Mouse (Mus musculus) gastrocnemius, adult 2 months (tissue): Measurements from ENCODE around the gene Tnnt3. TPM values are rescaled to one million over a fixed set of nuclear protein-coding genes. Genes with fewer than 3 reads are reported as not detected.
A peak's percentile ranks its signal among the peaks of the same experiment; 100 is the strongest.

ENCODE experiments used
- DNase-seq: peaks from one replicate; pipeline ENCODE4 v3.0.0; 2022
- H3K27ac ChIP-seq: fragments of 200-600 bp; 2 replicates; pipeline ENCODE4 v1.8.1; 2022; ENCODE audit warnings: mild to moderate bottlenecking
- H3K4me3 ChIP-seq: fragments of 200-600 bp; 2 replicates; pipeline ENCODE4 v1.8.1; 2022; ENCODE audit warnings: mild to moderate bottlenecking, moderate library complexity
- CTCF ChIP-seq: fragments of 200-600 bp; IDR thresholded peaks from 2 replicates; pipeline ENCODE4 v1.8.1; 2022; ENCODE audit warnings: antibody characterized with exemption, mild to moderate bottlenecking, moderate library complexity
- intact Hi-C: fragments of 180-260 bp; cut with DNase I; formaldehyde crosslinking; loops from one replicate; pipeline ENCODE4 v1.15.1; 2025
- total RNA-seq, 2 experiments: library from RNA; stranded (reverse); gene quantifications; 2 replicates each; pipeline ENCODE4 v1.2.3; 2021

The Tnnt3 gene
- total RNA-seq, 2 experiments from 2014 or later = 28,899 to 38,022 TPM

DNA sequence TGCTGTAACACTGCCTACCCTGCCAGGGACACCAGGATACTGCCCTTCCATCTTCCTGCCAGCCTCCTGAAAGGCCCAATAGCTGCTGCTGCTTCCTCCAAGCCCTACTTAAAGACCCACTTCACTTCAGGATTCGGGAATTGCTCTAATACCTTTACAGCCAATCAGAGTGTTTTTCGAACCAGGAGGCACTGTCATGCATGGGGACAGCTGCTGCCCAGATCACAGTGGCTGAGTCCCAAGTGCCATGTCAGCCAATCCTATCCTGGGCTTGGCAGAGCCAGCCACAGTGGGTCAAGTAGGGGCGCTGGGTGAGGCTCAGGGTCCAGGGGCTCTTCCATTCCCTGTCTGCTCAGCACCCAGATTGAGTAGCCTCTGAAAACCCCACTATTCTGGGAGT lies 2.5 kb upstream of the Tnnt3 start:
- intact Hi-C loops = loop anchor here (1.0 to 2.0 kb wide), 2 partner anchors 55 to 161 kb away; partner anchors contain the start of gene Tnni2
- TF ChIP-seq CTCF = no peak
- DNase-seq = peak; percentile 92
- peak overlapping the region; percentile 74 for H3K4me3 ChIP-seq
- peak overlapping the region; percentile 98 for H3K27ac ChIP-seq

DNA sequence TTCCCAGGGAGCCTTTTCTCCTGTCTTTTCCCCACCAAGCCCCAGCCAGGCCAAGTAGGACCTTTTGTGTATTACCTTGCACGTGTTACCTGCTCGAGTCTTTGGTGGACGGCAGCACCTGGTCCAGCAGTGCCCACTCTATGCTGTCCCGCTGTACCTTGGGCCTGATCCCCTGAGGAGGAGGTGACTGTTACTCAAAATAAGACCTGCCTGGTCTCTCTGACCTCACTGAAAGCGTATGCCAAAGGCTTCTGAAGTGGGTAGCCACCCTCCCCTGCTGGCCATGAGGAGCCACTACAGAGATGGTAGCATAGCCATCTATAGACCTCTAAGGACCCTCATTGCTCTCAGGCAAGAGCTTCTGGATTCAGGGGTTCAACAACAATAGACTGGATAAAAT lies 1.8 kb upstream of the Tnnt3 start:
- Histone ChIP-seq H3K27ac (peak overlapping the region; percentile 98), H3K4me3 (peak overlapping the region; percentile 74)
- peak; percentile 86 for TF ChIP-seq CTCF
- intact Hi-C loops = loop anchor here (1.0 to 2.0 kb wide), 2 partner anchors 55 to 162 kb away; partner anchors contain the start of gene Tnni2
- DNase-seq = peak; percentile 81

GRCm38 (mm10) chr7:142497775-142498174 lies 861 bp upstream of the Tnnt3 start:
- intact Hi-C loops = loop anchor here (2.0 kb wide), 1 partner anchor 163 kb away; no protein-coding TSS in a partner anchor
- Histone ChIP-seq H3K4me3 (peak overlapping the region; percentile 74), H3K27ac (peak overlapping the region; percentile 98)
- peak; percentile 87 for DNase-seq
- peak; percentile 76 for TF ChIP-seq CTCF

GRCm38 (mm10) chr7:142499010-142499721 lies 530 bp downstream of the Tnnt3 start:
- H3K27ac ChIP-seq = peak overlapping the region; percentile 98
- intact Hi-C loops = no loop called here
- TF ChIP-seq CTCF = no peak

GRCm38 (mm10) chr7:142500032-142500431 lies 1.4 kb downstream of the Tnnt3 start:
- Histone ChIP-seq H3K27ac (peak overlapping the region; percentile 98), H3K4me3 (peak overlapping the region; percentile 86)
- peak; percentile 90 for DNase-seq
- TF ChIP-seq CTCF = no peak
- intact Hi-C loops = no loop called here

More at GRCm38 (mm10) chr7:142499010-142499721, 530 bp downstream of the Tnnt3 start:
- H3K4me3 ChIP-seq = peak overlapping the region; percentile 86
- DNase-seq = no peak

- intact Hi-C loops = no loop called here
- H3K4me3 ChIP-seq = peak overlapping the region; percentile 86
- H3K27ac ChIP-seq = peak overlapping the region; percentile 98
- no peak for TF ChIP-seq CTCF
- peak; percentile 54 for DNase-seq
Observed at GRCm38 (mm10) chr7:142503206-142503605, 4.6 kb downstream of the Tnnt3 start.

DNA sequence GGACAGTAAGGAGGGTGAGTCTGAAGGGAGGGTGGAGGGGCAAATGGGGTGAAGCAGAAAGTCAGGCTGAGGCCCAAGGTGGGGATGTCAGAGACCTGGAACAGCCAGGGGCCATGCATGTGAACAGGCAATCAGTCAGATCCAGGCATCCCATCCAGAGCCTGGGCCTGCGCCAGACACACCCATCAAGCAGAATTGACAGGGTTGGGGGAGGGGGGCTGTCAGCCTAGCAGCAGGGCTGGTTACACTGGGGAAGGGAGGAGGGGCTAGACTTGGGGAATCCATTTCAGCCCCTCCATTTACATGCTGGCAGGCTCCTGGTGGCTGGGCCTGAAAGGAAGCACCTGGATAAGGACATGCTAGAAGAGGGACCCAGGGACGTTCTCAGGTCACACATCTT lies 7.3 kb downstream of the Tnnt3 start:
- intact Hi-C loops = no loop called here
- Histone ChIP-seq H3K4me3 (peak overlapping the region; percentile 86), H3K27ac (peak overlapping the region; percentile 98)
- TF ChIP-seq CTCF = no peak
- DNase-seq = peak; percentile 82

GRCm38 (mm10) chr7:142506501-142506900 lies 7.9 kb downstream of the Tnnt3 start:
- TF ChIP-seq CTCF = no peak
- intact Hi-C loops = no loop called here
- peak; percentile 66 for DNase-seq
- peak overlapping the region; percentile 86 for H3K4me3 ChIP-seq
- H3K27ac ChIP-seq = peak overlapping the region; percentile 98

- Histone ChIP-seq H3K4me3 (peak overlapping the region; percentile 86), H3K27ac (peak overlapping the region; percentile 98)
- no peak for TF ChIP-seq CTCF
- intact Hi-C loops = no loop called here
- peak; percentile 47 for DNase-seq
Observed at GRCm38 (mm10) chr7:142507453-142507852, 8.8 kb downstream of the Tnnt3 start.

DNA sequence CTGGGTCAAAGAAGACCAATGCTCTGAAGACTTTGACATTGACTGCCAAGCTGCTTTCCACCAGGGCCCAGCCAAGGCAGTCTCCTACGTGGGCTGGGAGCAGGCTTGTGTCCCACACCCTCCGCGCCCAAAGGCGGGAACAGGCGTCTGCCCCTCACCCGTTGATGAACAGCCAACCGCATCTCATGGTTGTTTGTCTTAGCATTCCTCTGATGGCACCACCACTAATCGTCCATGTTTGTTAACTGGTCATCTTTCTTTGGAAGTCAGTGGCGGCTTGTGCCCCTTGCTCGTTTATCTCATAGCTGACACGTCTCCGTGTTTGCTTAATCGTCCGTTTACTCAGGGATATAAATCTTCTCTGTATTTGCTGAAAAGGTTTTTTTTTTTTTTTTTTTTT lies 10.9 kb downstream of the Tnnt3 start:
- TF ChIP-seq CTCF = no peak
- intact Hi-C loops = no loop called here
- H3K27ac ChIP-seq = peak overlapping the region; percentile 70

GRCm38 (mm10) chr7:142510021-142510777 lies 11.6 kb downstream of the Tnnt3 start:
- intact Hi-C loops = no loop called here
- DNase-seq = peak; percentile 43
- peak overlapping the region; percentile 70 for H3K27ac ChIP-seq
- no peak for TF ChIP-seq CTCF
- H3K4me3 ChIP-seq = peak overlapping the region; percentile 11; the same call in 1 of the 2 replicates

More for the DNA sequence above, 10.9 kb downstream of the Tnnt3 start:
- H3K4me3 ChIP-seq = peak overlapping the region; percentile 86
- DNase-seq = peak; percentile 65

GRCm38 (mm10) chr7:142514048-142514447 lies 15.4 kb downstream of the Tnnt3 start:
- DNase-seq = peak; percentile 39
- Histone ChIP-seq H3K4me3 (no peak overlapping the region), H3K27ac (peak overlapping the region; percentile 55)
- intact Hi-C loops = no loop called here
- no peak for TF ChIP-seq CTCF
